Mouse (Mus musculus): ENCODE measurements around the gene Dmwd.
A peak's percentile ranks its signal among the peaks of the same experiment; 100 is the strongest.

Gene Dmwd

GRCm38 (mm10) chr7:19094826-19095750 is 19.1 kb downstream of the Dmwd start:
- peak; percentile 50 to 52 for DNase-seq (ENCODE audit: low spot score in 2 of 2)

GRCm38 (mm10) chr7:19095751-19096110 is 19.7 kb downstream of the Dmwd start:
- peak; percentile 53 to 64 for DNase-seq (ENCODE audit: low spot score in 2 of 2)

GRCm38 (mm10) chr7:19096421-19096976 is 20.5 kb downstream of the Dmwd start:
- DNase-seq (ENCODE audit: low spot score in 2 of 2): no peak

DNA sequence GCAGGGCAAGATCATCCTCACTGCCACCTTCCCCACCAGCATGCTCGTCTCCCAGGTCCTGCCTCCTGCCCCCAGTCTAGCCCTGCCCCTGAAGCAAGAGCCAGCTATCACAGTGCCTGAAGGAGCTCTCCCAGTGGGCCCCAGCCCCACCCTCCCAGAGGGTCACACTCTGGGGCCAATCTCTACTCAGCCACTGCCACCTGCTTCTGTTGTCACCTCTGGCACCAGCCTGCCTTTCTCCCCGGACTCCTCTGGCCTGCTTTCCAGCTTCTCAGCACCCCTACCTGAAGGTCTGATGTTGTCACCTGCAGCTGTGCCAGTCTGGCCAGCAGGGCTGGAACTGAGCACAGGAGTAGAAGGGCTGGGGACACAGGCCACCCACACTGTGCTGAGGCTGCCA is 21.2 kb downstream of the Dmwd start:
- no peak for DNase-seq (ENCODE audit: low spot score in 2 of 2)

GRCm38 (mm10) chr7:19097863-19098262 is 21.8 kb downstream of the Dmwd start:
- DNase-seq (ENCODE audit: low spot score in 2 of 2): no peak

GRCm38 (mm10) chr7:19098811-19099210 is 22.8 kb downstream of the Dmwd start:
- DNase-seq (ENCODE audit: low spot score in 2 of 2): no peak

DNA sequence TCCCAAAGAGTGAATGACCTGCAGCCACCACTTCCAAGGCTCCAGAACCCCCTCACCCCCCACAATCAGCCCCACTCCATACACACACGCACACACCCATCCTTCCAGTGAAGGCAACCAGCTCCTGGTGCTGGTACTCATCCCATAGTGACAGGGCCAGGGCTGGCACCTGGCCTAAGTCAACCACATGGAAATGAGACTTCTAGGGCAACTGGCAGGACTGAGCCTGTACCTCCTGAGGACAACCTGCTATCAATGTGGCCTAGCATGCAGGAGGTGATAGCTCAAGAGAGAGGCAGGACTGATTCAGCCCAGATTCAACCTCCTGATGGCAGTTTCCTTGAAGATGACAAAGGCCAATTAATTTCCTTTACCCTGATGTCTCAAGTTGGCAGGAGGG is 24.3 kb downstream of the Dmwd start:
- no peak for DNase-seq (ENCODE audit: low spot score in 2 of 2)

DNA sequence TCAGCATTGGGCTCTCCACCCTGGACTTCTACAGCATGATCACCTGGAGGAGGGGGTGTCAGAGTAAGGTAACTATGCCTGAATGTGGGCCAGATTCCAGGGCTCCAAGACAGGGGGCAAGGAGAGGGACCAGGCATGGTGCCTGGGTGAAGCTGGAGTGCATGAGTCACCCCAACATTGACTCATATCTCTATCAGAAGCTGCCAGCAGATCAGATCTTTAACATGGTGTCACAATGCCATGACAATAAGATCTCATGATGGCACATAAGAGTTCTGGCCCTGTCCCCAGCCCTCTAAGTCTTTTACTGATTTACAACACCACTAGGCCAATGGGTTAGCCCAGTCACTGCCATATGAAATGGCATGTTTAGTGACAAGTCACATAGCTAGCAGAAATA is 27.7 kb downstream of the Dmwd start:
- DNase-seq (ENCODE audit: low spot score in 2 of 2): no peak

DNA sequence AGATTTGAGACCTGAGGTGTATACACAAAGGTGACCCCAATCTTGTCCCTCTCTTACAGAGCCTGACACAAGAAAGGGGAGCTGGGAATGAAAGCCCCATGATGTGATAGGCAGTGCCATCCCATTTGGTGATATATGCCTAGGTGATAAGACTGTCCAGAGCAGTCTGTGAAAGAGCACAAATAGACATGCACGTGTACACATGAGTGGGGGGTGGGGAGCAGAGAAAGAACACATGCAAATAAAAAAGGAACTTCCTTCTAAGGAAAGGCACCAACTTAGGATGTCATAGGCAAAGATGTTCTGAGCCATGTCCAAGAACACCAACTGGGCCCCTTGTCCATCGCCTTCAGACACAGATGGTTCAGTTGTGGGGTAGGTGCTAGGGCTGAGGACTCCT is 28.5 kb downstream of the Dmwd start:
- no peak for DNase-seq (ENCODE audit: low spot score in 2 of 2)

- DNase-seq (ENCODE audit: low spot score in 2 of 2): no peak
Observed at GRCm38 (mm10) chr7:19107436-19107835, 31.4 kb downstream of the Dmwd start.

DNA sequence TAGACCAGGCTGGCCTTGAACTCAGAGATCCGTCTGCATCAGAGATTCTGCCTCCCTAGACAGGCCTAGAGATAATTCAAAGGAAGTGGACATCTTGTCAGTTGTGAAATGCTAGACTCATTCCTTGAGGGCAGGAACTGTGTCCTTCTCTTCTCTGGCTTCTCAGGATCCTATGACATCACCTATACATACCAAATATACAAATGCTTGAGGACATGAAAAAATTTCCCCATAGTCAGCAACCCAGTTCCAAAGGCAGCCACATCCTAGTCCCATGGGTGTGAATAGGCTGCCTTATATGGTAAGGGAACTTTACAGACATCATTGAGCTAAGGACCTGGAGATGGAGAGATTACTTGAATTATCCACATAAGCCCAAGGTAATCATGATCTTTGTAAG is 33.5 kb downstream of the Dmwd start:
- DNase-seq (ENCODE audit: low spot score in 2 of 2): no peak

- DNase-seq (ENCODE audit: low spot score in 2 of 2): peak; percentile 87 to 88
Observed at GRCm38 (mm10) chr7:19118028-19118771, 42.2 kb downstream of the Dmwd start, which contains the start of gene Gm4969. TSS of gene Gm4969 (minus strand) at chr7:19118368.

DNA sequence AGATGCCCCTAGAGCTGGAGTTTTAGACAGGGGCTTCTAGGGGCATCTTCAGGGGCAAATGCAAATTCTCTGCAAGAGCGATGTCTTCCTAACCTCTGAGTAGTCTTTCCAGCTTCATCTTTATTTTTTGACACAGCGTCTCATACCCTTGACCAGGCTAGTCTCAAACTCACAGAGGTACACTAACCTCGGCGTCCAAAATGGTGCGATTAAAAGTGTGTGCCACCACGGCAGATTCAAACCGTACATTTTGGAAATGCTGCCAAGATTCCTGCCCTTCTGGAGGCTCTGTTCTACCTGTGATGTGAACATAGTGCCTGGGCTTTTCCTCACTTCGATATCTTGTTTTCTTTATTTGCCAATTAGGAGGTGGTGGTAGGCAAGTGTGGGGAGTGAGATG is 43.1 kb downstream of the Dmwd start:
- DNase-seq (ENCODE audit: low spot score in 2 of 2): peak in 1 of 2 experiments; percentile 55

- peak; percentile 95 to 97 for DNase-seq (ENCODE audit: low spot score in 2 of 2)
Observed at GRCm38 (mm10) chr7:19119631-19120429, 43.8 kb downstream of the Dmwd start, which contains the start of gene Fbxo46. TSS of gene Fbxo46 (plus strand) at chr7:19119859.

DNA sequence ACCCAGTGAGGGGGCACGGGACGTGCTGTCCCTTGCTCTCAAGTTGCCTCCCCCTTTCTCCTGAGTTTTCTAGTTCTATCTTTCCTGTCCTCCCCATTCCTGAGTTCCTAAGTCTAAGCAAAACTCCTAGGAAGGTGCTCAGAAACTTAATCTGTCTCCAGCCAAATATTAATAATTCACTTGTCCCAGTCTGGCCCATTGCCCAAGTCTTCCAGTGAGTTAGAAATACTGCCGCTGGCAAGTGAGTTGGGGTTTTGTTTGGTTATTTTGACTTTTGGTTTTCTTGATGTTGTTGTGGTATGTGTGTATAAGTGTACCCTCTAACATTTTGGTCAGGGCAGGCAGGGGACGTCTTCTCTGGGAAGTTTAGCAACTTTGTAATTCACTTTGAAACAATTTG is 45.7 kb downstream of the Dmwd start:
- no peak for DNase-seq (ENCODE audit: low spot score in 2 of 2)

DNA sequence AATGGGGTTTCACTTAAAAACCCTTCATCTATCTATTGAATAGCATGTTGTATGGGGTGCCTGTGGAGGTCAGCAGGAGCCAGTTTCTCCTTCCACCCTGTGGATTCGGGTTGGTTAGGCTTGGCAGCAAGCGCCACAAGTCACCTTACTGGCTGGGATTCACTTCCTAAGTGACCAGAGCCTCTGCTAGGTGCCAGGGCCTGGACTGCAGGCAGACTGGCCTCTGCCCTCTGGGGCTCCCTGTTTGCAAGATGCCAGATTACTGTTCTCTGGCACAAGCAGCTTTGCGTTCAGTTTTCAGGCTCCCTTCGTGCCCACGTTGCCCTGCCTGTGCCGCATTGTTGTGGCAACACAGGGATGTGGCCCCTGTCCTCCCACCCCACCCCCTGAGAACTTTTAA is 48.7 kb downstream of the Dmwd start:
- no peak for DNase-seq (ENCODE audit: low spot score in 2 of 2)

DNA sequence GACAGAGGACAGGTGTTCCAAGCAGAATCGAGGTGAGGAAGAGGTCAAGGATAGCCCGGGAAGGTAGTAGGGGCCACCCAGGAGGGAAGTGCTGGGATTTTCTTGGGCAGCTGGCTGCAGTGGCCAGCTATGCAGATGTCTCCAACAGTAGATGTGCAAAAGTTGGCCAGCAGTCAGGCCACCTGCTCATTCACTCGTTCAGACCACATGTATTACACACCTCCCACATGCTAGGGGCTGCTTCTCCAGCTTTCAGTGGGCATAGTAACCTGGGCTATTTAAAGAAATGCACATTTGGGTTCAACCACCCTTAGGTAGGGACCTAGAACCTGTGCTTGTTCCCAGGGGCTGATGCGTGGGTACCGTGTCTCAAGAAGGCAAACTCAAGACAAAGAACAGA is 51.7 kb downstream of the Dmwd start:
- no peak for DNase-seq (ENCODE audit: low spot score in 2 of 2)

GRCm38 (mm10) chr7:19129396-19129795 is 53.4 kb downstream of the Dmwd start:
- DNase-seq (ENCODE audit: low spot score in 2 of 2): no peak

- no peak for DNase-seq (ENCODE audit: low spot score in 2 of 2)
Observed at GRCm38 (mm10) chr7:19130657-19131056, 54.6 kb downstream of the Dmwd start.

DNA sequence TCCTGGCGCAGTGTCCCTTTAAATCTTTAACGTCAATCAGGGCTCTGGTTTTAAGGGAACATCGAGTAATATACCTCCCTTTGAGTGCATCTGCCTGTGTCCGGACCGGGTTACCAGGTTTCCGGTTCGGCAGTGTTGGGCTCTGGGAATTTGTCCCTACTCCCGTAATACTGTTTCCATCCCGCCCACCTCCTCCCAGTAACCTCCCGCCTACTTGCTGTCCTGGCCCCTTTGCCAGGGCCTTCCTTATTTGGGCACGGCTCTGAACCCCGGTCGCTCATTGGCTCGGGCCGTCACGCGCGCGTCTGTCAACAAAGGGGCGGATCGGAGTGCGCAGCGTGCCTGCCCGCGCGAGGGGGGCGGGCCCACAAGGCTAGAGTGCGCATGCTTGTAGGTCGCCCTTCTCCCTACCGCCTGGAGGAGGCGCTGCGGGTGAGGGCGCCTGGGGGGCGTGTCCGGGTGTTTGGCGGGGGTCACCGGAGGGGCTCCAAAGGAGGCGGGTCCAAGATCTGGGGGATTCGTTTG is 55.4 kb downstream of the Dmwd start:
- peak; percentile 98 to 99 for DNase-seq (ENCODE audit: low spot score in 2 of 2)

Data from right cerebral cortex, postnatal 10 days (tissue).